Mouse (Mus musculus) mature B cell (primary cell): ENCODE data around the gene Phrf1.
"Not testable (repeated sequence)": the region's sequence is repeated elsewhere in the genome, so short reads cannot be mapped to it uniquely, and the experiment has no call there.

Experiments used
- in situ Hi-C: fragments of 300-500 bp; cut with MboI; formaldehyde crosslinking; loops from 2 replicates; pipeline ENCODE4 v1.14.3; 2019

The Phrf1 gene

DNA sequence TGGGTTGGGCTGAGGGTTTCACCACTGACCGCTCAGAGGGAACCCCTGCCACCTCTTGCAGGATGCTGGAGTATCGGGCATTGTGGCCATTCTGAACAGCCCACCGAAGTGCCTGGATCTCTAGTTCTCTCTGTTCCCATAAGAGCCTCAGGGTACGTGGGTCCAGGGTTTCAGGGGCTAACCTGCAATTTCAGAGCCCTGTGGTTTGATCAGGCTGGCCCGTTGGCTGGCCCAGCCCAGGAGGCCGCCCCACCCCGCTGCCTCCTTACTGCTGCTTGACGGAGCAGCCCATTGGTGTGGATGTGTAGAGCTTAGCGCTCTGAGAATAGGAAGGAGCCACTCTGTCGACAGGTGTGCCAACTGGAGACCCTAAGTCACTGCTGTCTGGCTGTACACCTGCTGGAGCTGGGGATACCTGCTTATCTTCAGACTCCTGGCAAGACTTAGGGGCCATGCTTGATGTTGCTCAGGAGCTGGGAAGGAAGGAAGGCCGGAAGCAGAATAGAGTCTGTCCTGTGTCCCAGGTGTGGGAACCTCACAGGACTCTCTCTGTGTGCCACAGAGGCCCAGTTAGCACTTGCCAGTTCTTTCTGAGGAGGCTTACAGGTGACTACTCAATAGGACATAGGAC, 14.9 kb upstream of the Phrf1 start, which contains the start of gene Lmntd2:
Lmntd2 (minus strand) TSS at position 476 of the 631 bp plus-strand sequence.
- in situ Hi-C loops, result no loop called here

DNA sequence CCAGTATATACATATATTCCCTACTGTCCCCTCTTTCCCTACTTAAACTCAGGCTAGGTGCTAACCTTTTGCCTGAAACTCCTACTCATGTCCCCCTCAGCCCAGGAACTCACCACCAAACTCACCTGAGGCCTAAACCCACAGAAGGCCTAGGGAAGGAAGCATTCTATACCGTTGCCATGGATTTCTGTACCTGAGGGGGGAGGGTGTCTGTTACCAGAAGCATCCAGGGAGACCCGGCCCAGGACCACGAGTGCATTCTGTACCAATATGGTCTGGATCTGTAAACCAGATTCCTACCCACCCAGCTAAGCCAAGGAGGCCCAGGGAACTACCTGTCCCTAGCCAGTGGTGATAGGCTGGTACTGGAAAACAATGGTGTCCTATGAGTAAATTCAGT, 14.3 kb upstream of the Phrf1 start:
- in situ Hi-C loops, result no loop called here

DNA sequence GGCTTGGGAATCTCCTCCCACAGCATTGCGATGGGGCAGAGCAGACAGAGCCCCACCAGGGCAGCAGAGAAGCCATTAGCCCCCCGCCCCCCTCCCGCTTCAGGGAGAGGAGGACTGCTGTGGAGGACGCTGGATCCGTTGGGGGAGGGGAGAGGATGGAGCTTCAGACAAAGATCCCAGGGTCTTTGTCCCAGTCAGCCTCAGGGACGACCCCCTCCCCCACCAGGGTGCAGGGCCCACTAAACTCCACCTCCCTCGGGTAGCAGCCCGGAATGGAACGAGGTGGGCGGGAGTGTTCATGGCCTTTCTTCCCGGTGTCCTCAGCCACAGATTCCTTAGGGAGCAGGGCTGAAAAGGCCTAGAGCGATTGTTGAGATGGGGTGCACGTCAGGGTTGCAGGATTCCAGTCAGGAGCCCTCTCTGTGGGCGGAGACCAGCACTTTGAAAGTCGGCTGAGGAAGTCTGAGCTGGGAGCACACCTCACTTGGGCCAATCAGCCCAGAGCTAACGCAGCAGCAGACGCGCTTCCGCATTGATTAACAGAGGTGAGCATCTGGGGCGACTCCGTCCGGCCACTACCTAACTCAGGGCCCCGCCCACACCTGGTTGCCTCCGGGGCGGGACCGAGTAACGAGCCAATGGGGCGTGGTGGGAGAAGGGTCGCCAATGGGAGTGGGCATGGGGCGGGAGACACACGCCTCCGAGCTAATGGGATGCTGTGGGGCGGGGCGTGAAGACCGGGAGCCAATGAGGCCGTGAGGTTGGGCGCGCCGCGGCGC, 13.3 kb upstream of the Phrf1 start, which contains the start of gene Rassf7:
Rassf7 (plus strand) TSS at position 760 of the 779 bp plus-strand sequence.
- in situ Hi-C loops, result no loop called here

DNA sequence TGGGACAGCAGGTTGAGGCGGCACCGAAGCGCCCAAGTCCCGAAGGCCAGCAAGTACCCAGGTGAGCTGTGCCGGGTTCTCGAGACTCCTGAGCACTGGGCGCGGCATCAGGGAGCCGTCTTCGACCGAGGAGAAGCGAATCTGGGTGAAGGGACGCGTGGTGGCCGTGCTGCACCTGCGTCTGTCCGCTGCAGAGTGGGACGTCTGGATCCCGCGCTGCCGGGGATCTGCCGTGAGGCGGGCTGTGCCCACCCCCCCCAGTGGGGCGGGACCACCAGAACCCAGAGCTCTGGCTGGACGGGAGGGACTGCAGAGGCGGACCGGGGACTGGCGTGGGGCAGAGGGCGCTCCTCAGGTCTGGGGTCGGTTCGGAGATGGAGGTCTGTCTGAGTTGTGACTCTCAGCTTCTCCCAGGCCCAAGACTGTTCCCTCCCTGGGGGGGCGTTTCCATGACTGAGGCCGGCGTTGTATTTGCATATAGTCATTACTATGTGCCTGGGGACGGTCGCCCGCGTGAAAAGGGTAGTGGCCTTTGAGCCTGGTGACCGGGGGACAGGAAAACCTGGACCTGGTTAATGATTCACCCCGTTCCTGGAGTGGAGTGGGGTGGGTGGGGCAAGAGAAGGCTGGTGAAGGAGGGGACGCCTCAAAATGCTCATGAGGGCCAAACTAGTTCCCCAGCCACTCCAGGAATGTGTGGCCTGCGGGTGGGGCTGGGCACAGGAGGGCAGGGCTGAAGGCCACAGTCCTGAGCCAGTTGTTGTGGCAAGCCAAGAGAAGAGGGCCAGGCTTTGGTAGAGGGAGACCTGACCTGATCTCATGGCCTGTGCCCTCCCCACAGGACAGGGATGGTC, 12.5 kb upstream of the Phrf1 start:
- in situ Hi-C loops, result no loop called here

DNA sequence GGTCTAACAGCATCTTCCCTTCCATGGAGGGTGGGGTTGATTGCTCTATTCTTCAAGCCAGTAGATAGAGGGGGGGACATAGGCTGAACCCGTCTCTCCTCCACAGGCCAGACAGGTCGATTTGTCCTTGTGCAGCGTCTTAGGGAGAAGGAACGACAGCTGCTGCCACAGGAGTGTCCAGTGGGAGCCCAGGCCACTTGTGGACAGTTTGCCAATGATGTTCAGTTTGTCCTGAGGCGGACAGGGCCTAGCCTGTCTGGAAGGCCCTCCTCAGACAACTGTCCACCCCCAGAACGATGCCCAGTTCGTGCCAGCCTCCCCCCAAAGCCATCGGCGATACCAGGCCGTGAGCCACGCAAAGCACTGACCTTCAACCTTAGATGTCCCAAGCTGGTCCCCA, 11.7 kb upstream of the Phrf1 start:
- in situ Hi-C loops, result no loop called here

DNA sequence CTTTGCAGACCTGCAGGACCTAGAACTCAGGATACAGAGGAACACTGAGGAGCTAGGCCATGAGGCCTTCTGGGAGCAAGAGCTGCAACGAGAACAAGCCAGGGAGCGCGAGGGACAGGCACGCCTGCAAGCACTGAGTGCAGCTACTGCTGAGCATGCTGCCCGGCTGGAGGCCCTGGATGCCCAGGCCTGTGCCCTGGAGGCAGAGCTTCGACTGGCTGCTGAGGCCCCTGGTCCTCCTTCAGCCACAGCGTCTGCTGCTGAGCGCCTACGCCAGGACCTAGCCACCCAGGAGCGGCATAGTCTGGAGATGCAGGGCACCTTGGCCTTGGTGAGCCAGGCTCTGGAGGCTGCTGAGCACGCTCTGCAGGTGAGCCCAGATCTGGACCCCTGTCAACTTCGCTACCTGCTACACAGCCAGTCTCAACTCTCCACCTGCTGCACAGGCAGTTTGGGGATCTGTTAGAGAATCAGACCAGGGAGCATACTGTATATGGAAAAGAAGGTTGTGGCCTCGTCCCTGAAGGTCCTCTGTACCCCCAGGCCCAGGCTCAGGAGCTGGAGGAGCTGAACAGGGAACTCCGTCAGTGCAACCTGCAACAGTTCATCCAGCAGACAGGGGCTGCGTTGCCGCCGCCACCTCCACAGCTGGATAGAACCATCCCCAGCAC, 11.1 kb upstream of the Phrf1 start:
- in situ Hi-C loops, result no loop called here

DNA sequence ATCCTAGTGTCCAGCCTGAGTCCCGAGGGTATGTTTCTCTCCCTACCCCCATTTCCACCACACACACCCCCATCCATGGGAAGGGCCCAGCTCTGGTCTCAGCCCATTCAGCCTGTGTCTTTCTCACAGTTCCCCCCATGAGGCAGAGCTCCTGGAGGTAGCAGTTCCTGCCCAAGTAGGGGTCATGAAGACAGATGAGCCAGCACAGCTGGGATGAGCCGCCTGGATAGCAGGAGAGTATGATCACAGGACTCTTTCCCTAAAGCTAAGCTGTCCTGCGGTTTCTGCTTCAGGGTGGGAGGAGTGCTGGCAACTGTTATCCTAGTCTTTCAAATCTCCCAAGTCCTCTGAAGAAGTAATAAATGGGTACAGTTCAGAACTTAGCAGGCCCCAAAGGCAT, 10.4 kb upstream of the Phrf1 start:
- in situ Hi-C loops, result no loop called here

DNA sequence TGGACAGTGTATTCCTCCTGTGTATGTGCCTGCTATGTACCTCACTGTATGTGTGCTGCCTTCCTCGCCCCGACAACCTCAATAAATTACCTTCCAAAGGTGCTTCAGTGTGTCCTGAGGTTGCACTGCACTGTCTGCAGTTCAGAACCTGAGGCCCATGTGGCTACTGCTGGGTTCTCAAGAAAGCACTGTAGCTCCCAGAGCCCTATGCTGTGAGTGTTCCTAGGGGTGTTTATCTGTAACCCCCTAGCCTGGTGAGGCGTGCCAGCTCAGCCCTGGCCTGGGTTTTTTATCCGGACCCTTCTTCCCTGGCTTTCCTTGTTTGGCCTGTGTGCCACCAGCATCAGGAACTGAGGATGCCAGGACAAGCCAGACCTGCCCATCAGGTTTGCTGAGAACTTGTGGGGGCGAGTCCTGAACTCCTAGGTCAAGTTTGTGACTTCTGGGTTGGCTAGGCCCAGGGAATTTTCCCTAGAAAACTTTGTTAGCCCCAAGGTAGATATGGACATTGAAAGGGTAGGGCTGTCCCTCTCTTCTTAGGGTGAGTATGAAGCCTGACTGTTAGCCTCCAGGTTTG, 9.9 kb upstream of the Phrf1 start:
- in situ Hi-C loops, result no loop called here

DNA sequence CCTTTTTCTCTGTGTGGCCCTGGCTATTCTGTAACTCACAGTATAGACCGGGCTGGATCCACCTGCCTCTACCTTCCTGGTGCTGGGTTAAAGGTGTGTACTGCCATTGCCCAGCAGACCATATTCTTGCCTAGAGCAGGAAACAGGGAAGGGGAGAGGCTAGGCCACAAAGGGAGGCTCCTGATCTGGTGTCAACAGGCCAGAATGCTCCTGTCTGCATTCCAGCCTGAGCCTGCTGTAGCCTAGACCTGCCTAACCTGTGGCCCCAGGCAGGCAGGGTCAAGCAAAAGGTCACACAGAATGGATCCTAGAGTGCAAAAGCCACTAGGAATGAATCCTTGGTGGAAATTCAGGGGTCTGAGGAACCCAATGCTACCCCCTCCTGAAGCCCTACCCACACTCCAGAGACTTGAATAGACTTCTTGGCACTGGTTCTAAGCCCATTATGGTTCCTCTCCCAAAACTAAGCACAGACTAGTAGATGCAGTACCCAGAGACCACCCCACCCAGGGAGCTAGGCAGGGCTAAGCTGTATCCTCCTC, 9.0 kb upstream of the Phrf1 start:
- in situ Hi-C loops, result no loop called here

DNA sequence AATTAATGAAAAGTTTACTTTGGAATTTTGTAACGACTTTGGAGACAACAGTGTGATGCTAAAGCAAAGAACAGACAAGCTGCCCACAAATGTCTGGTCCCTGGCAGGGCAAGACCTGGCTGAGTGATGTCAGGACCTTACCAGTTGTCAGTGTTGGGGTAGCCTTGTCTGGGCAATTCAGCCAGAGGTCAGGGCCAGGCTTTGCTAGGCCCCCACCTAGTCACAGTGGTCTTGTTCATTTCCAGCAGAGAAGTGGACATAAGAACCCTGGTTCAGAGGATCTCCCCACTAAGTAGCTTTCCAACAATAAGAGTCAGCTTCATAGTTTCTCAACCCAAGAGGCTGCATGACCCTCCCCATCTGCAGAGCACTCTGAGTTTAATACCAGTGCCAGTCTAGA, 8.2 kb upstream of the Phrf1 start:
- in situ Hi-C loops, result no loop called here

DNA sequence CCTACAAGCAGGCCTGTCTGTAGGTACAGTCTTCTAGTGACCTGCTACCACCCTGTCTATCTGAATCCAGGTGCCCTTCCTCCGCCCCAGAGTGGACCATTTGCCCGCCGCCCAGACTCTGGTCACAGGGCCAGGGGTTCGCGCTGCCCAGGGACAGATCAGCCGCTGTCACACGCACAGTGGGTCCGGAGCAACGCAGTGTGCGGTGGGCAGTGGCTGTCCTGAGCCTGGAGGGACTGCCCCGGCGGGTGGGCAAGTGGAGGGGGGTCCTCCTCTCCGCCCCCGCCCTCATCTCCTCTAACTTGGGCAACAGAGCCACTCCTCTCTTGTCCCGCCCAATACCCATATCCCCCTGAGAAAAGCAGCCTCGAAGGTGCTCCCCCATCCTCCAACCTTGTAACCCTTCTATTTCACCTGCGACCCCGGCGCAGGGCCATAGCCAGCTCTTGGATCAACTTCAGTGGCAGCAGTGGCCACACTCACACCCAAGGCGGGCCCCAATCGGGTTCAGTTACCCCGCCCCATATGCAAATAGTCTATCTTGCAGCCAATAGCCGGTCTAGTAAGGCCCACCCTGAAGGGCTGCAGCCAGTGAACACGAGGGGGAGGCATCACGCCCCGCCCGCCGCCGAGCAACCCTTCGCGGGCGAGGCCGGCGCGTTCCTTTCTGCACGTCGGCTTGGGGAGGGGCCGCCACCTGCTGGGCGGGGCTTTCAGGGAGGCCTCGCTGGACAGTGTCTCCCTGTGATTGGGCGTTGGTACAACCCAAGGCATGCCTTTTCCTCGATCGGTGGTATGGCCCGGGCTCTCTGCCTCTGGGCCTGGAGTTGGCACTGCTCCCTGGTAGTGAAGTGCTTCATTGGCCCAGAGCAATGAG, 7.1 kb upstream of the Phrf1 start:
- in situ Hi-C loops, result no loop called here

DNA sequence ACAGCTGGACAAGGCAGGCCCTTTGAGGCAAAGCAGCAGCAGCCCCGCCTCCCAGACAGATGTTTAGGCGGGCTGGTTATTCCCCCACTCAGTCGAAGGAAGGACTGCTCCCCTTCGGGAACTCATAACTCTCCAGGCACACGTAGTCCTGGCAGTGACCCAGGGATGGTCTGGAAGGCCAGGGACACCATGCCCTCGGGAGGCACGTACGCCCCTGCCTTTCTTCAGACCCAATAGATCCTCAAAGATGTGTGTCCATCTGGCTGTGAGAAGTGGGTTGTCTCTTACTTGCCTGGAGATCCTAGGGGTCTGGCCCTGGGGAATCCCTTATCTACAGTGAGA, 6.5 kb upstream of the Phrf1 start:
- in situ Hi-C loops, result no loop called here

DNA sequence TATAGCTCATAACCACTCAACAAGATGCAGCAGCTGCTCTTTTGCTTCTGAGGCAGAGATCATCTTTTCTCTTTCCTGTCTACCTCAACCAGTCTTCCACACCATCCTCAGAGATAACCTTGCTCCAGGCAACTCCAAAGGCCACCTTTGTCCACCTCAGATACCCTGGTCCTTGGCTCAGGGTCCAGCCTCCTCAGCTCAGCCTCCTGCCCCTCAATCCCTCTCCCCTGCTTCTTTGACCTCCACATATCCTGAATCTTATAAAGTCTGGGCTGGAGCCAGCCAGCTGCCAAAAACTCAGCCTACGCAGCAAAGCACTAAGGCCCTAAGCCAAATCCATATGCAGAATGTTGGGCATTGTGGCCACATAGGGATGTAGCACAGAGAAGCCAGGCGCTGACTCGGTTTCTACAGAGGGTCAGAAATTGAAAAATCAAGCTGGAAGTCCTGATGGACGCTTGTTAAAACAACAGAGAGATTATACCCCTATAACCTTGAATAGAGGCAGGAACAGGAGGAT, 5.8 kb upstream of the Phrf1 start:
- in situ Hi-C loops, result no loop called here

DNA sequence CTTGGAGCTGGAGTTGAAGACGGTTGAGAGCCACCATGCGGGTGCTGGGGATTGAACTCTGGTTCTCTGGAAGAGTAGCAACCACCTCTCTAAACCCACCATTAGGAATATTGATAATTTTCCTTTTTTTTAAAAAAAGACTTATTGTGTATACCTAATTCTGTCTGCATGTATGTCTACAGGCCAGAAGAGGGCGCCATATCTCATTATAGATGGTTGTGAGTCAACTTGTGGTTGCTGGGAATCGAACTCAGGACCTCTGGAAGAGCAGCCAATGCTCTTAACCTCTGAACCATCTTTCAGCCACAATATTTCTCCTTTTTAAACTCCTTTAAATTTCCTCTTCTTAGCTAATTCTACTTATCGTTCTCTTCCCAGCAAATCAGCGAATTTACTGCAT, 2.0 kb upstream of the Phrf1 start:
- in situ Hi-C loops, result no loop called here

DNA sequence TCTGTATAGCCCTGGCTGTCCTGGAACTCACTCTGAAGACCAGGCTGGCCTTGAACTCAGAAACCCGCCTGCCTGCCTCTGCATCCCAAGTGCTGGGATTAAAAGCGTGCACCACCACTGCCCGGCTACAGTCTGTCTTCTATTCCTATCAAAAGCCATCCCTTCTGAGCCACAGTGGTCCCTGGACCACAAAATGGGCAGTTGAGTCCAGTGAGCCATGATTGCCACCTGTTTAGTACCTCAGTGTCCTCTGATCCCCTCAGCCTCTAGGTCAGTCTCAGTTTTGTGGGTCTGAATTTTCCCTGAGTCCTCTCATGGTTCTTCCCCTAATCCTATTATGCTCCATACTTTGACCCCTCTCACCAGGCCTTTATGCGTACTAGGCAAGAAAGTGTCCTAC, 788 bp upstream of the Phrf1 start:
- in situ Hi-C loops, result no loop called here

DNA sequence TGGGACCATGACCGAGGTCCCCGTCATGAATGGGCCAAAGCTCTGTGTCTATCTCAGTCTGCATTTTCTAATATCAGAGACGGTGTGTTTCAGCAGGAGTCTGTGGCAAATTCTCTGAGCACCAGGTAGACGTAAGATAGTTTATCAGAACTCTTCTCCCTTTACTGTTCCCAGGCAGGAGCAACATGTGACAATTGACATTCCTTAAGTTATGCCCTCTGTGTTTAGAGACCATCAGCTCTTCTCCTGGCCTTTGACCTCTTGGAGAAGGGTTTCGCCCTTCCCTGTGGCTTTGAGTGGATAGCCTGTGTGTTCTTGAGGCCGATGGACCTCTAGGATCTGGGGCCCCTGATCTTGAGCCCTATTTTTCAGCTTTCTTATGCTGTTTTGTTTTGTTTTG, 1.1 kb downstream of the Phrf1 start:
- in situ Hi-C loops, result no loop called here

DNA sequence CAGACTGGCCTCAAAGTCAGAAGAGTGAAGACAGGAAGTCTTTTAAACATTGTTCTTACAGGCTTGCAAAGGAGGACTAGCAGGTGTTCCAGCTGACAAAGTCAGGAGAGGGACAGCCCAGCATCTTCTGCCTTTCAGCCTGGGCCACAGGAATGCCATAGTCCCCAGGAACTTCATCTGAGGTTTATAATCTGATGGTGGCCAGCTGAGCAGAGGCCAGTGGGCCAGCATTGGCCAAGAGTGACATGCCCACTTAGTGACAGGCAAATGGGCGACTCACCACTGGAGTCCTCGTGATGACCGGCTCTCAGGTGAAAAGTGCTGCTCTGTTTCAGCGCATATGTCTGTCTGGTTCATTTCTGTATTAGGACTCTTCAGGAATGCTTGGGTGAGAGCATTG, 2.0 kb downstream of the Phrf1 start:
- in situ Hi-C loops, result no loop called here

DNA sequence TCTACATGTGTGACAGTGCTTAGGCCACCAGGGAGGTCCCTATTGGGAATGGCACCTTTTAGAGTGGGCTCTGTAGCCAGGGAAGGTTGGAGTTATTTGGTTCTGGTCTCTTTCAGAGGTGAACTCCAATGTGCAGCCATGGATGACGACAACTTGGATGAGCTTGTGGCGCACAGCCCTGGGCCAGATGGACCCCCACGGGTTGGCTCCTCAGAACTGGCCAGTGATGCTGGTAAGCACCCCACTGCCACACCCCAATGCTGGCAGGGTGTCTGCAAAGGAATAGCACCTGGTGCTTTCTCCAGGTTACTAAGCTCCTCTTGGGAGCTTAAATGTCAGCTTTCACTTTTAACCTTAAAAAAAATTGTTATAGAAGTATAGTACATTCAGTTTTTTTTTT, 2.5 kb downstream of the Phrf1 start:
- in situ Hi-C loops, result no loop called here

DNA sequence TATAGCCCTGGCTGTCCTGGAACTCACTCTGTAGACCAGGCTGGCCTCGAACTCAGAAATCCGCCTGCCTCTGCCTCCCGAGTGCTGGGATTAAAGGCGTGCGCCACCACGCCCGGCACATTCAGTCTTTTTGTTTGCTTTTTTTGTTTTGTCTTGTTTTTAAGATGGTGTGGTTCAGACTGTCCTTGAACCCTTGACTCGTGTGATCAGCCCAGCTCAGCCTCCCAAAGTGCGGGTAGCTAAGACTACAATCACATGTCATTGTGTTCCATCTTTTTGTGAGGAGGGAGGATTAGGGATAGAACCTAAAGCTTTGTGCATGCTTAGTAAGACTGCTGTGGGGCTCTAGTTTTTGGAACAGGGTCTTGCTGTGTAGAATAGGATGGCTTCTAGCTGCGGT, 3.0 kb downstream of the Phrf1 start:
- in situ Hi-C loops, result no loop called here

DNA sequence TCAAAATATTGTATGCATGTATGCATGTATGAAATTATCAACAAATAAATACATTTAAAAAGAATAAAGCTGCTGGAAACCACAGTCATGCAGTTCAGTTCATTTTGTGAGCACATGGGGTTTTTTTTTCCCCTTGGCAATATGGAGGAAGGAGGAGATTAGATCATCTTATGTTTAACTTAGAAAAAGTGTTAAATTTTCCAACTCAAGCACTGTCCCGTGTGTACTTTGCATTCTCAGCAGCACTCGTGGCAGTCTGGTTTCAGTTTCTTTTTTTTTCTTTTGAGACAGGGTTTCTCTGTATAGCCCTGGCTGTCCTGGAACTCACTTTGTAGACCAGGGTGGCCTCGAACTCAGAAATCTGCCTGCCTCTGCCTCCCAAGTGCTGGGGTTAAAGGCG, 21.9 kb downstream of the Phrf1 start:
- in situ Hi-C loops, result not testable (repeated sequence)
